Mouse (Mus musculus): ENCODE results near the gene G6pdx. TPM values are rescaled to one million over a fixed set of nuclear protein-coding genes. Genes with fewer than 3 reads are reported as not detected.

G6pdx gene
- total RNA-seq, 2 experiments from 2014 or later = 6.8 to 7.1 TPM

Other genes with a start within 250 kb of the G6pdx start
- 10 to 100 TPM; 88.3 to 97.0 TPM for gene Flna, start 179.4 kb downstream of the G6pdx start, total RNA-seq (2021)
- 10 to 100 TPM; 28.2 to 34.0 TPM for gene Emd, start 174.5 kb downstream of the G6pdx start, total RNA-seq (2021)
- 100 to 1,000 TPM; 178 to 213 TPM for gene Rpl10, start 158.4 kb downstream of the G6pdx start, total RNA-seq (2021)
- 10 to 100 TPM; 48.4 to 51.9 TPM for gene Taz, start 147.3 kb downstream of the G6pdx start, total RNA-seq (2021)
- gene Dnase1l1, start 146.9 kb downstream of the G6pdx start, total RNA-seq (2021) = 10 to 100 TPM; 16.1 to 20.6 TPM
- 100 to 1,000 TPM; 130 to 135 TPM for gene Atp6ap1, start 132.1 kb downstream of the G6pdx start, total RNA-seq (2021)
- gene Gdi1, start 124.2 kb downstream of the G6pdx start, total RNA-seq (2021) = 10 to 100 TPM; 76.7 to 82.5 TPM
- gene Fam50a, start 116.2 kb downstream of the G6pdx start, total RNA-seq (2021) = 10 to 100 TPM; 24.5 to 29.5 TPM
- gene Plxna3, start 100.1 kb downstream of the G6pdx start, total RNA-seq (2021) = 1 to 10 TPM in 1 of 2 experiments, under 1 TPM in 1; 0.87 to 1.6 TPM
- gene Lage3, start 75.6 kb downstream of the G6pdx start, total RNA-seq (2021) = 10 to 100 TPM; 28.3 to 28.8 TPM
- gene Ubl4a, start 56.0 kb downstream of the G6pdx start, total RNA-seq (2021) = 10 to 100 TPM; 67.7 to 70.3 TPM
- 1 to 10 TPM; 4.9 to 5.7 TPM for gene Slc10a3, start 55.8 kb downstream of the G6pdx start, total RNA-seq (2021)
- gene Fam3a, start 35.9 kb downstream of the G6pdx start, total RNA-seq (2021) = 10 to 100 TPM; 18.6 to 18.8 TPM
- 10 to 100 TPM; 45.8 to 46.1 TPM for gene Ikbkg, start 35.9 kb downstream of the G6pdx start, total RNA-seq (2021)
- not detected for gene Gm6880, start 52.2 kb upstream of the G6pdx start, total RNA-seq (2021)
- gene Olfr1326-ps1, start 145.7 kb upstream of the G6pdx start, total RNA-seq (2021) = not detected
- gene Olfr1325, start 163.5 kb upstream of the G6pdx start, total RNA-seq (2021) = not detected
- under 1 TPM; 0.24 to 0.33 TPM for gene Gm5640, start 216.4 kb upstream of the G6pdx start, total RNA-seq (2021)

Measured in heart, postnatal 36 days (tissue).